Mouse (Mus musculus) adrenal gland, postnatal 0 days (tissue): ENCODE measurements around the gene Gps2. TPM values are rescaled to one million over a fixed set of nuclear protein-coding genes. Genes with fewer than 3 reads are reported as not detected.

ENCODE experiments used
- microRNA-seq: library from miRNA; unstranded; fragments of <30 nt; microRNA quantifications from one replicate; pipeline ENCODE4, GENCODE M21; 2016; ENCODE audit warnings: borderline replicate concordance; ENCODE audit not compliant: insufficient number of aligned reads
- polyA plus RNA-seq: library from polyadenylated mRNA; unstranded; fragments of >200 nt; fragmentation: Nextera tagmentation; extraction: Ambion mirVana; gene quantifications from 2 replicates; pipeline ENCODE4 v1.2.1, GENCODE M21; 2015

Gene Gps2
- polyA plus RNA-seq: 48.8 and 63.0 TPM in 2 replicates

DNA sequence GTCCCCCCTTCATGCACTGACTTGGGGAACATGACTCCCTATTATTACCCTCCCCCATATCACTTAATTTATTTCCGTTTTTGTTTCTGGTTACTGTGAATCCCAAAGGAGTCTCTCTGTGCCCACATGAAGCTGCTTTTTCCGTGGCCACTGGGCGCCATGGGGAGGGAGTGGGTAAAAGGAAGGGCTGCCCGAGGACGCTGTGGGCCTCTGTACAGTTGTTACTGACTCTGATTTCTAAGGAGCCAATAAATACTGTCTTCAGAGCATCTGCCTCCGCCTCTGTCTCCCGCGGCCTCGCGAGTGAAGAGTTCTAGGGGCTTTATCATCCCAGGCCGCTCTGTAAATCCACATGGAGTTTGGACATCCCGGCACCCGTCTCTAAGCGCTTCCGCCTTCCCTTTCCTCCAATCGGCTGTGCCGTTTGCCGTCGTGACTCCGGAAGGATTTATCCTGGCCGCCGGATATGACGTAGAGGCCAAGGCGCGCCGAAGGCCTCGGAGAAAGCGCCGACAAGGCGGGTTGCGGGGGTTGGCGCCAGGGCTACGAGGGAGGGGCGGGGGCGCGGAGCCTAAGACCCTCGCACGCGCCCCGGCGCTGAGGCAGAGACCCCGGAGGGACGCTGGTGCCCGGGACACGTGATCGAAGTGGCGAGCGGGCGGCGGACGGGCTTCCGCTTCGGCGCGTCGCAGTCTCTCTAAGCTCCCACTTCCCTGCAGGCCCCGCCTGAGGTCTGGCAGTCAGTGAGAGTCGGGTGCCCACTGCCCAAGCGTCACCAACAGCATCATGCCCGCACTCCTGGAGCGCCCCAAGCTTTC lies at the start of gene Gps2:
Gene Gps2 (plus strand): TSS at position 335 of the 818 bp plus-strand sequence.

DNA sequence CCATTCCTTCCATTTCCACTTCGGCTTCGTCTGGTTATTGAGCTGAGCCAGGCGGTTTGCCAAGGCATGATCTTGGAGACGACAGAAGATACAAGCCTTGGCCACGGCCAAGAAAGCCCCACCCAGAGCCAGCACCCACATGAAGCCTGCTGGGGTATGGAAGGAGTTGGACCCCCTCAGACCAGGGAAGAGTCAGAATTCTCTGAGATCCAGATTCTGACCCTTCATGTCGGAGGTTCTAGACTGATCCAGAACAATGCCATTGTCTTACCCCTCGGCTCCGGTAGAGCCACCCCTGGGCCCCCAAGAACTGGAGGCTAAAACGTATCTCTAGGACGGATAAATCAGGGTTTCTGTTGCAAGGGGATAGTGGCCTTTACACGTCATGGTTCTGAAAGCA lies 35.8 kb upstream of the Gps2 start, which contains the start of gene Tmem95:
Gene Tmem95 (minus strand): TSS at position 141 of the 400 bp plus-strand sequence.

DNA sequence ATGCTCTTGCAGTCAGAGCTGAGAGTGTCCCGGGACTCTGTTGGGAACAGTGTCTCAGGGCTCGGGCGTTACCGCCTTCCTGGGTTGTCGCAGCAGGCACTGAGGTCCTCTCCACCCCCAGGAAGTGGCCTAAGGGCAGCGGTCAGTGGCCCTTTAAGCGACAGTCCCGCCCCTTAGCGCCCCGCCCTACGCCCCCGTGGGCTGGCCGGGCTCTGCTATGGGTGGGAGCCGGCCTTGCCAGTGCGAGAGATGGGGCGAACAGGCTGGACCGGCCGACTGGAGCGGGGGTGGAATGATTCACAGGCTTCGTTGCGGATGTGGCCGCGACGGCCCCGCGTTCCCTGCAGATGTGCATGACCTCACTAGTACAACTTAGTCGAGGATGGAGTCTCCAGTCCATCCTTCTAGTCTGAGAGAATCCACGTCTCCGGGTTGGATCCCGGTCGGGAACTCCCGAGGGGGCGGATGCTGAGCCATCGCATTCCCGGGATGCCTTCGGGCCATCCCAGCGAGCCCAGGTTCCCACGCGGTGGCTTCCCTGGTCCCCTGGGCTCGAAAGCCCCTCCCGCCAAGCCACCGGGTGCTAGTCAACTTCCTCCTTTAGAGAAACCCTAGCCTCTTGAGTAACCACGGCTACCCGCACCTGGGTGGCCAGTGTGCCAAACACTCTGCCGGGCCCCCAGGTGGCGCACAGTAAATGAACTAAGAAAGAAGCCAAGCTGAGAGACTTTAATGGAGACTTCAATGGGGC lies 32.7 kb upstream of the Gps2 start, which contains the start of gene Kctd11:
Gene Kctd11 (minus strand): TSS at position 554 of the 751 bp plus-strand sequence.

DNA sequence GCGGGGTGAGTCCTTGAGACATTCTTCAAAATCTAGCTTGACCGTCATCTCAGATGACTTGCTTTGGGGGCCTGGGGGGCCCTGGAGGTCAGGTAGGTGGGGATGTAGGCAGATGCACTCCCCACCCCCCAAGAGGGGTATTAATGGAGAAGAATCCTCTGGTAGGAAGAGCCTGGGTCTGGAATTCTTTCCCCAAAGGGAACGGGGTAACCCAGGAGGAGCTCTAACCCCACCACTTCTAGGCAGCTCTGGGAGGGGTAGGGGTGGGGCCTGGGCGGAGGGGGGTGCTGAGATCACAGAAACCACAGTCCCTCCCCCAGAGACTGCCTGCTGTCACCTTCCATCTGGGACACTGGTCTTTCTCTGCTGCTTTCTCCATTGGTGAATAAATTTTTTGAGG lies 18.4 kb upstream of the Gps2 start, which contains the start of gene Acap1:
Gene Acap1 (minus strand): TSS at position 249 of the 400 bp plus-strand sequence.

DNA sequence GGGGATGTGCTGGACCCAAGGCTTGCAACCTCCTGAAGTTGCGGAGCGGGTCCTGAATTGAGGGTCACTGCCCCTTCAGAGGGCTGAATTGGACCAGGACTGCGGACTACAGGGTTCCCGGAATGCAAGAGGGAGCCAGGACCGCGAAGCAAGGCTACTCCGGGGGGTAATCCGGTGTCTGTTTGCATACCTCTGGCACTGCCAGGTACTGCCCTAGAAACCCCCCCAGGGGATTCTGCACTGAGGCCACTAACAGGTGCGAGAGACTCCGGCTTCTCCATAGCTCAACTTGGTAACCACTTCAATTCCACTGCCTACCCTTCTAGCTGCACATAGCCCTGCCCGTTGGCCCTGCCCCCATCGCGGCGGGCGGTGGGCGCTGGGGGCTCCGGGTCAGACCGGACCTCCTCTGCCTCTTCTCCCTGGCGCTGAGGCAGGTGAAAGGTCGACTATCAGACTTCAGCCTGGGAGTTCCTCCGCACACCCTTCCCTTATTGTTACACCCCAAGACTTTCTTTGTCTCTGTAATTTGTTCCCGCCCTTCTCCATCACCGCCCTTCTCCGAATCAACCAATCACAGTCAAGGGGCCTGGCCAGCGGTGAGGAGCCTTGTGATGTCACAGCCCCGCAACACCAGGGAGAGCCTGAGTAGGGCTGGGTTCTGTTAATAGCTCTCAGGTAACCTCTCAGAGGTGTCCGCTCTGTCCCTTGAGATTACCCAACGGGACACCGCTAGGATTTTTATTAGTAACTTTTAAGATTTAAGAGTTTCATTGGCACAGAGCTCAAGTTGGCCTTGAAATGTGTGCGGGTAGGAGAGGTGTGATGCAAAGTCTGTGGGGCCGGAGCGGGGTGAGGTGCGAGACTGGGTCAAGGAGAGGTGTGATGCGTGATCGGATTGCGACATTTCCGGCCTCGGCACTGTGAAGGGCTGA lies 12.9 kb upstream of the Gps2 start, which contains the start of the genes 2810408A11Rik and Neurl4:
Gene 2810408A11Rik (minus strand): TSS at position 517 of the 935 bp plus-strand sequence.
Gene Neurl4 (plus strand): TSS at position 602 of the 935 bp plus-strand sequence.

DNA sequence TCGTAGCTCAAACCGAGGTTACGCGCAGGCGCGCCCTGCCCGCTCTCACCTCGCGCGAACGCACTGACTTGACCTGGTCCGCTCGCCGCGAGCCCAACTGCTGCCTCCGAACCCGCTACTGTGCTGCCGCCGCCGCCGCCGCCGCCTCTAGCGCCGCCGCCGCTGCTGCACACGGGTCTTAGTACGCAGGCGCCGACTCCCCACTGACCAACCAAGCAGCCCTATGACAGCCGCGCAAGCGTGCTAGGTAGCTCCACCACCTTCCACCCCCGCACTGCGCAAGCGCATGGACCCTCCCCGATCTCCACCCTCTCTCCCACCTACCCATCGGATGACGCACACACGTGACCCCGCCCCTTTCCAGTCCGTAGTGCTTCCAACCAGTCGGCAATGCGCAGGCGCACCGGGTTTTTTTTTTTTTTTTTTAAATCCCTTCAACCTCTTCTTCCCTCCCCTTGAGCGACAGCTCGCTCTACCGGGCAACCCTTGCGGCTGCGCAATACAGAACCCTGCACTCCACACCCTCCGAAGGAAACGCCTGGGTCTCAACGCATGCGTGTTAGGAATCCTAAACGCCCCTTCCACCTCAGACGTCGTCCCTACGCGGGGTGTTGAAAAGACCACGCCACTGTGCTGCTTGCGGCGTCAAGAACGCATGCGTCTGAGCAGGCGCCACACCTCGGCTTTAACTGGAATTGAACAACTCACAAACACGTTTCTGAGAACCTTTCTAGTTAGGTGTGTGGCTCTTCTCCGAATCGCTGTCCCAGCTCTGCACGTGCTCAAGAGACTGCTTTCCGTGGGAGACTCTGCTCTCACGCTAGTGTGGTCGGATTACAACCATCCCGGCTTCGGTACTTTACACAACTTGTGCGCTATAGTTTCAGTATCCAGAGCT lies 7.7 kb downstream of the Gps2 start, which contains the start of gene Eif5a:
Gene Eif5a (minus strand): TSS at position 845 of the 898 bp plus-strand sequence.

DNA sequence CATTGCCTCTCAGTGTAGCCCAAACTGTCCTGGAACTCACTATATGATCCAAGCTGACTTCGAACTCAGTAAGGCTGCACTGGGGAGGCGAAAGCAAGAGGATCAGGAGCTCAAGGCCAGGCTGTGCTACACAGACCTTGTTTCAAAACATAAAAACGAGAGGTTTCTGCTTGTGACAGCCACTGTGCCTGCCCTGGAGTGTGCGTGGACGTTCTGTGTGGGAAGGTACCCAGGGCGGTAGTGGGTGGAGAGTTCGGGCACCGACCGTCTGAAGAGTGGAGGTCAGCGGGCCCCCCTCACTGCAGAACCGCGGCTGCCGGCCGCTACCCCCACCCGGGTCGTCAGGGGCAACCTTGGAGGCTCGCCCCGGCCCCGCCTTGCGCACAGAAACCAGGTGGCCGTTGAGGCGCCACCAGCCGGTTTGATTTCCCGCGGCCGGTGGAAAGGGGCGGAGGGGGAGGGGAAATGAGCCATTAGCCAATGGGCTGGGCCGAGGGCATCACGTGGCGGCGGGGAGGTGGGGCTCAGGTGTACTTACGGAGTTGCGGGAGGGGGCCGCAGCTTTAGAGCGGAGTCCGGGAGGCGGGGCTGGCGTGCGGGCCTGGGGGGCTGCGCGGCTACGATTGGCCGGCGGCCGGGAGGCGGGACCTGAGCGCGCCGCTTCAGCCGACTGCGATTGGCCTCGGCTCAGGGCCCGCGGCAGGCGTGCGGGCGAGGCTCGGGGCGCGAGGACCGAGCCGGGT lies 21.6 kb downstream of the Gps2 start, which contains the start of gene Ybx2:
Gene Ybx2 (plus strand): TSS at position 660 of the 743 bp plus-strand sequence.

DNA sequence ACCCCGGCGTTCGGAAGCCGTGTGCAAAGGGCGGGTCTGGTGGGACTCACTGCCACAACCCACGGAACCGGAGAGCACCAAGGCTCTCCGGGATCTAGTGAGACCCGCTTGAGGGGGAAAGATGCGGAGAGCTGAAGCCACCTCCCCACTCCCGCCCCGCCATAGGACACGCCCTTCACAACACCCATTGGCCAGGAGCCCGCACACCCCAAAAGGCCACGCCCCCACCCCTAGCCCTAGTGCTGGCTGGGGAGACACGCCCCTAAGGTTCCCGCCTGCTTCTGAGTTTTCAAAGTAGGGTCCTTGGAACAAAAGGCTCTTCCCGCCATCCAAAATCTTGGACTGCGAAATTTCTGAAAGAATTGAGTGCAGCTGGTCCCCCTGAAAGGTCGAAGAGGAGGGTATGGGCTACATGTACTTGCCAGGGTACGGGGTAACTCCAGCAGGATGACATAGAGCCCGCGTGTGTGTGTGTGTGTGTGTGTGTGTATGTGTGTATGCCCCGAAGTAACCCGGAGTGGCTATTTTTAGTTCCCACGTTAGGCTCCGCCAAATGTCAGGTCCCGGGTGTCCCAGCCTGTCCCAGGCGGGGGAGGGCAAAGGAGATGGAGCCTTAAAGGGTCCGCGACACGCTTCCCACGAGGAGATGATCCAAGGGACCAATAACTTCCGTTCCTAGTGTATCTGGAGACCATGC lies 34.5 kb downstream of the Gps2 start, which contains the start of gene Slc2a4:
Gene Slc2a4 (minus strand): TSS at position 123 of the 697 bp plus-strand sequence.

DNA sequence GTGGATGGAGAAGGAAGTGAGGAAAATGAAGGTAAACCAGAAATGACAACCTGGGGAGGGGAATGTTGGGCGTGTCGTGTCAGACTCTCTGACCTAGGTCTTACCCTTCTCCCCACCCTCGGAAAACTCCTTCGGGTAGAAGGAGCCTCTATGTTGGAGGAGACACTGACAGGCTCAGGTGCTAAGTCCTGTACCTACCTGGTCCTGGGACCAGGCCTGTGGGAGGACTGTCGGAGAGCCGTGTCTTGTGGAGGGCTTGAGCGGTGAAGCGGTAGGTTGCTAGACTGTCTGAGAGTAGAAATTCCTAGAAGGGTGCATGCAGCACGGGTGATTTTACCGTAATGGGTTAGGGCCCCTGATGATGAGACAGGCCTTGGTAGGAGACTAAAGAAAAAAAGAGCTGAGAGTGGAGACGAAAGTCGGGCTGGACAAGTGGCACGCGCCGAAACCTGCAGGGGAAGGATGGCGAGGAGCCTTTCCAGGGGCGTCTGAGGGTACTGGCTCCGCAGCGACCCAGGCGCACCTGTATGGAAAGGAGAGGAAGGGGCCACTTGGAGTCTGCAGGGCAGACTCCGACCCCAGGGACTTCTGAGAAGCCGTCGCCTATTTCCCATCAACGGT lies 51.1 kb downstream of the Gps2 start, which contains the start of gene Cldn7:
Gene Cldn7 (plus strand): TSS at position 130 of the 621 bp plus-strand sequence.

Small RNAs within 50 kb of the gene (microRNA-seq; reads per million reads assigned to microRNA genes)
- not detected for gene Mir6924

Other genes starting within 250 kb of the Gps2 start
- 34.5 TPM in 2 replicates for gene Cd68, start 247.7 kb upstream of the Gps2 start, polyA plus RNA-seq
- 393 and 466 TPM in 2 replicates for gene Eif4a1, start 241.5 kb upstream of the Gps2 start, polyA plus RNA-seq
- 46.6 and 53.5 TPM in 2 replicates for gene Senp3, start 231.8 kb upstream of the Gps2 start, polyA plus RNA-seq
- 0.80 TPM in 2 replicates for gene Tnfsf13, start 228.1 kb upstream of the Gps2 start, polyA plus RNA-seq
- 17.7 and 26.1 TPM in 2 replicates for gene Tnfsf12, start 218.0 kb upstream of the Gps2 start, polyA plus RNA-seq
- 9.2 and 12.7 TPM in 2 replicates for gene Tnfsfm13, start 217.8 kb upstream of the Gps2 start, polyA plus RNA-seq
- 18.7 and 21.8 TPM in 2 replicates for gene Polr2a, start 155.3 kb upstream of the Gps2 start, polyA plus RNA-seq
- 0.22 TPM in 1 of 2 replicates, not detected in the other for gene Slc35g3, start 151.9 kb upstream of the Gps2 start, polyA plus RNA-seq
- gene Zbtb4, start 148.0 kb upstream of the Gps2 start, polyA plus RNA-seq: 3.7 and 4.4 TPM in 2 replicates
- gene Chrnb1, start 117.9 kb upstream of the Gps2 start, polyA plus RNA-seq: 1.9 and 2.8 TPM in 2 replicates
- 0.91 and 0.92 TPM in 2 replicates for gene Fgf11, start 112.0 kb upstream of the Gps2 start, polyA plus RNA-seq
- 1.4 and 1.8 TPM in 2 replicates for gene Tmem102, start 108.3 kb upstream of the Gps2 start, polyA plus RNA-seq
- not detected in 2 replicates for gene Gm39566, start 98.6 kb upstream of the Gps2 start, polyA plus RNA-seq
- gene Spem2, start 95.4 kb upstream of the Gps2 start, polyA plus RNA-seq: not detected in 2 replicates
- not detected in 2 replicates for gene Spem1, start 91.7 kb upstream of the Gps2 start, polyA plus RNA-seq
- 3.1 and 4.3 TPM in 2 replicates for gene Nlgn2, start 76.1 kb upstream of the Gps2 start, polyA plus RNA-seq
- gene Tmem256, start 75.4 kb upstream of the Gps2 start, polyA plus RNA-seq: 479 and 845 TPM in 2 replicates
- 74.4 and 74.8 TPM in 2 replicates for gene Plscr3, start 67.5 kb upstream of the Gps2 start, polyA plus RNA-seq
- 0.19 and 0.47 TPM in 2 replicates for gene Tnk1, start 55.2 kb upstream of the Gps2 start, polyA plus RNA-seq
- not detected in 2 replicates for gene Tmem95, start 35.9 kb upstream of the Gps2 start, polyA plus RNA-seq
- gene Kctd11, start 32.5 kb upstream of the Gps2 start, polyA plus RNA-seq: 4.1 and 5.2 TPM in 2 replicates
- 0.73 and 0.76 TPM in 2 replicates for gene Acap1, start 18.3 kb upstream of the Gps2 start, polyA plus RNA-seq
- gene 2810408A11Rik, start 12.9 kb upstream of the Gps2 start, polyA plus RNA-seq: 4.3 TPM in 2 replicates
- gene Neurl4, start 12.8 kb upstream of the Gps2 start, polyA plus RNA-seq: 3.7 and 4.1 TPM in 2 replicates
- 749 and 924 TPM in 2 replicates for gene Eif5a, start 8.1 kb downstream of the Gps2 start, polyA plus RNA-seq
- 0.27 and 0.40 TPM in 2 replicates for gene Ybx2, start 21.9 kb downstream of the Gps2 start, polyA plus RNA-seq
- gene Slc2a4, start 34.3 kb downstream of the Gps2 start, polyA plus RNA-seq: 5.2 and 7.1 TPM in 2 replicates
- 4.0 and 8.7 TPM in 2 replicates for gene Cldn7, start 50.9 kb downstream of the Gps2 start, polyA plus RNA-seq
- gene Ctdnep1, start 67.3 kb downstream of the Gps2 start, polyA plus RNA-seq: 17.2 and 21.6 TPM in 2 replicates
- 104 and 109 TPM in 2 replicates for gene Elp5, start 68.6 kb downstream of the Gps2 start, polyA plus RNA-seq
- gene Gabarap, start 77.3 kb downstream of the Gps2 start, polyA plus RNA-seq: 665 and 705 TPM in 2 replicates
- 39.5 and 47.3 TPM in 2 replicates for gene Phf23, start 81.9 kb downstream of the Gps2 start, polyA plus RNA-seq
- gene Dvl2, start 86.7 kb downstream of the Gps2 start, polyA plus RNA-seq: 14.5 and 17.4 TPM in 2 replicates
- gene Acadvl, start 101.5 kb downstream of the Gps2 start, polyA plus RNA-seq: 103 and 150 TPM in 2 replicates
- gene Dlg4, start 103.1 kb downstream of the Gps2 start, polyA plus RNA-seq: 5.0 and 5.4 TPM in 2 replicates
- 10.5 and 12.1 TPM in 2 replicates for gene Asgr1, start 140.2 kb downstream of the Gps2 start, polyA plus RNA-seq
- gene Asgr2, start 178.8 kb downstream of the Gps2 start, polyA plus RNA-seq: 1.3 TPM in 2 replicates
- gene Mgl2, start 216.4 kb downstream of the Gps2 start, polyA plus RNA-seq: 0.61 and 0.99 TPM in 2 replicates
- 1.9 and 2.6 TPM in 2 replicates for gene Clec10a, start 242.3 kb downstream of the Gps2 start, polyA plus RNA-seq